Mouse (Mus musculus) small intestine, adult 2 months (tissue): ENCODE results near the gene Prcd.

Experiments
- CTCF ChIP-seq: fragments of 200-500 bp; IDR thresholded peaks from 2 replicates; pipeline ENCODE4 v1.5.1; 2012; ENCODE audit warnings: low read depth, mild to moderate bottlenecking, control low read depth, inconsistent platforms, low read length, moderate library complexity, mixed read lengths; ENCODE audit not compliant: insufficient replicate concordance, insufficient read length; ENCODE audit errors: extremely low read depth
- POLR2A ChIP-seq: fragments of 200-500 bp; IDR thresholded peaks from 2 replicates; pipeline ENCODE4 v1.6.1; 2012; ENCODE audit warnings: low read depth, mild to moderate bottlenecking, control low read depth, inconsistent platforms, low read length, moderate library complexity

DNA sequence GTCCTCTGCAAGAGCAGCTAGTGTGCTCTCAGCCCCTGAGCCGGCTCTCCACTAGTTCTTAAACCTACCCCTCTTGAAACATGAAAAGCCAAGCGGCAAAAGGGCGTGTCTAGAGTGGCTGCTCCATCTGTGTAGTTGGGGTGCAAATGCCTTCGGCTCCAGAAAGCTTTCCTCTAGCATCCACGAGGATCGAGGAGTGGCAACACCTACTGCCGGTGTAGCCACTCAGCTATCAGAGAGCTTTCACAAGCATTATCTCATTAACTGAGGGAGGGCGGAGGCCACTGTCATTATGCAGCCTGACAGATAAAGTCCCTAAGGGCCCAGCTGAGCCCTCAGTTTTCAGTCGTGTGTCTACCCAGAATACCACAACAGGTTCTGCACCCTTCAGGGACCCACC, 33.3 kb upstream of the Prcd start:
- no peak for TF ChIP-seq CTCF
- TF ChIP-seq POLR2A: no peak
